Mouse (Mus musculus): Measurements from ENCODE around the gene Zfp978. TPM values are rescaled to one million over a fixed set of nuclear protein-coding genes. Genes with fewer than 3 reads are reported as not detected.
"Not testable (repeated sequence)": the region's sequence is repeated elsewhere in the genome, so short reads cannot be mapped to it uniquely, and the experiment has no call there.

Zfp978 gene
- polyA plus RNA-seq, 1 experiment from 2014 or later, result not detected

- H3K27ac ChIP-seq (replicated peaks); H3K9me3 ChIP-seq (replicated peaks); H3K36me3 ChIP-seq; ATAC-seq (ENCODE audit: low FRiP score); H3K27me3 ChIP-seq (replicated peaks); H3K9ac ChIP-seq (replicated peaks); H3K4me1 ChIP-seq; H3K4me3 ChIP-seq (replicated peaks); H3K4me2 ChIP-seq: not testable (repeated sequence)
- whole genome bisulfite sequencing, result no CpG with 5 or more reads among the region's 3 CpGs
These were observed 5.1 kb upstream of the Zfp978 start for GRCm38 (mm10) chr4:147356042-147356441.

DNA sequence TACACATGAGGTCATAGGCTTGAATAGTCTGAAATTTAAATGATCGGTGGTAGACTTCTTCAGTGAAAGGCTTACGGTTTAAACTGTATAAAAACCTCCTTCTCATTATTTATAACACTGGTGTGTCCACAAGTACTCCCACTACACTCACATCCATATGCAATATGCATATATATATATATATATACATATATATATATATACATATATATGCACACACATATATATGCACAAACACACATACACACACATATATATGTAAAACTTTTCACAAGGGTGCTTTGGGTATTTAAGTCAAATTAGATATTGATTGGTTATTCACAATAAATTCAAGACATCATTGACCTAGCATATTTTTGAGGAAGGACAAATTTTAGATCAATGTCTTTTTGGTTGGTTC is 3.9 kb upstream of the Zfp978 start:
- H3K4me2 ChIP-seq; H3K27me3 ChIP-seq (replicated peaks); ATAC-seq (ENCODE audit: low FRiP score); H3K36me3 ChIP-seq; H3K27ac ChIP-seq (replicated peaks); H3K9me3 ChIP-seq (replicated peaks); H3K9ac ChIP-seq (replicated peaks); H3K4me1 ChIP-seq; H3K4me3 ChIP-seq (replicated peaks): not testable (repeated sequence)
- no CpG with 5 or more reads among the region's 2 CpGs for WGBS

GRCm38 (mm10) chr4:147361872-147362271 is 769 bp downstream of the Zfp978 start:
- not testable (repeated sequence) for H3K4me2 ChIP-seq; ATAC-seq (ENCODE audit: low FRiP score); H3K4me1 ChIP-seq; H3K4me3 ChIP-seq (replicated peaks); H3K27ac ChIP-seq (replicated peaks); H3K9me3 ChIP-seq (replicated peaks); H3K9ac ChIP-seq (replicated peaks); H3K27me3 ChIP-seq (replicated peaks); H3K36me3 ChIP-seq
- no CpG with 5 or more reads among the region's 1 CpGs for WGBS

DNA sequence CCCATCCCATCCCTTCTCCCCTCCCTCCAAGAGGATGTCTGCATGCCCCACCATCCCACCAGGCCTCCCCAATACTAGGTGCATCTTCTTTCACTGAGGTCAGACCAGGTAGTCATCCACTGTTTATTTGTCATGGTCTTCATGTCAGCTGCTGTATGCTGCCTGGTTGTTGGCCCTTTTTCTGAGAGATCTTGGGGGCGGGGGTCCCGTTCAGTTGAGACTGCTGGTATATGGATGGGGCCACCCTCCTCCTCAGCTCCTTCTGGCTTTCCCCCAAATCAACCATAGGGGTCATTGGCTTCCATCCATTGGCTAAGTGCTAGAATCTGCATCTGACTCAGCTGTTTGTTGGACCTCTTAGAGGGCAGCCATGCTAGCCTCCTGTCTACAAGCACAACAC is 8.5 kb downstream of the Zfp978 start:
- not testable (repeated sequence) for H3K9me3 ChIP-seq (replicated peaks); H3K4me1 ChIP-seq; ATAC-seq (ENCODE audit: low FRiP score); H3K36me3 ChIP-seq; H3K4me3 ChIP-seq (replicated peaks); H3K9ac ChIP-seq (replicated peaks); H3K27ac ChIP-seq (replicated peaks); H3K4me2 ChIP-seq; H3K27me3 ChIP-seq (replicated peaks)
- no CpG with 5 or more reads among the region's 2 CpGs for WGBS

DNA sequence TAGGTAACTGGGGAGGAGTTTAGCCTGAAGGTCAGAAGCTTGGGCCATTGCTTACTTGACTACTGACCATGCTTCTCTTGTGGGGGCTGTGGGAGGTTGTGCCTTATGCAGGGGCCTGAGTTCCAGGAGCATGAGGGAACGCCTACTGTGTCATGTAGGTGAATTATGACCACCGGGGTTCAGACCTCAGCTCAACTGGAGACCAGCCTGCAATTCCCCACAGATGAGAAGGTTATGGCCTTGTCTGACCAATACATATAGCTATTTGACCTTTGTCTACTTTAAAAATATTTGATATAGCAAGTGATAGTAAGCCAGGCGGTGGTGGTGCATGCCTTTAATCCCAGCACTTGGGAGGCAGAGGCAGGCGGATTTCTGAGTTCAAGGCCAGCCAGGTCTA is 22.1 kb downstream of the Zfp978 start:
- 87% methylated on average over 4 of the region's 4 CpGs for WGBS

GRCm38 (mm10) chr4:147397201-147397600 is 36.1 kb downstream of the Zfp978 start:
- WGBS, result 97% methylated on average over 3 of the region's 3 CpGs
- H3K4me3 ChIP-seq (replicated peaks); ATAC-seq (ENCODE audit: low FRiP score); H3K36me3 ChIP-seq; H3K27ac ChIP-seq (replicated peaks); H3K4me1 ChIP-seq; H3K9ac ChIP-seq (replicated peaks); H3K27me3 ChIP-seq (replicated peaks); H3K4me2 ChIP-seq: not testable (repeated sequence)
- H3K9me3 ChIP-seq (replicated peaks), result peaks cover 36% of the 10 kb centered on the region

More for the DNA sequence above, 22.1 kb downstream of the Zfp978 start:
- ATAC-seq (ENCODE audit: low FRiP score); H3K27ac ChIP-seq (replicated peaks); H3K27me3 ChIP-seq (replicated peaks); H3K4me3 ChIP-seq (replicated peaks); H3K9ac ChIP-seq (replicated peaks); H3K4me2 ChIP-seq; H3K36me3 ChIP-seq; H3K9me3 ChIP-seq (replicated peaks); H3K4me1 ChIP-seq: not testable (repeated sequence)

DNA sequence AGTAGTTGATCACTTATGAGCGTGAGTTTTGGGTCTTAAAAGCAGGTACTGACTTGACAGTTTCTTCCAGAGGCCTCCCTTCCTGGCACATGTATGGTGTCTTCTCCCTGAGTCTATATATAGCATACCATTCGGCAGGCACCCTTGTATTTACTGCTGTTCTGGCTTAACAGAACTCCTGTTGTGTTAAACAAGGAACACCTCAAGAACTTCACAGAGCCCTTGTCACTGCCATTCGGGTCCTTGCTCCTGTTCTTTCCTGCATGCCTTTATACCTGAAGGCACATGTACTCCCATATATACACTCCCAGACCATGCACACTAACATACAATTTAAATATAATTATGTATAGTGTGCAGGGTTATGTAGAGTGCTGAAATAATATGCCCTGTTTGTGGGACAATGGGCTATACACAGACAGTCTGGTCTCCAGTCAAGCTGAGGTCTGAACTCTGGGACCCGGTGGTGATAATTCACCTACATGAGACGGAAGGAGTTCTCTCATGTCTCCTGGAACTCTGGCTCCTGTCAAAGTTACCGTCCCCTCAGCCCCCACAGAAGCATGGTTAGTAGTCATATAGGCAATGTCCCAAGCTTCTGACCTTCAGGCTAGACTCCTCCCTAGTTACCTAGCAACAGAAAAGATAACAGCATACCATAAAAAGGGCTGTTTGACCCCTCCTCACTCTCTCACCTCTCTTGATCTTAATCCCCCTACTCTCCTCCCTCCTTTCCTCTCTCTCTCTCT is 37.0 kb downstream of the Zfp978 start:
- H3K27ac ChIP-seq (replicated peaks); H3K4me3 ChIP-seq (replicated peaks); H3K27me3 ChIP-seq (replicated peaks); ATAC-seq (ENCODE audit: low FRiP score); H3K4me1 ChIP-seq; H3K9ac ChIP-seq (replicated peaks); H3K4me2 ChIP-seq; H3K36me3 ChIP-seq: not testable (repeated sequence)
- peaks cover 41% of the 10 kb centered on the region for H3K9me3 ChIP-seq (replicated peaks)
- WGBS, result 84% methylated on average over 6 of the region's 6 CpGs

- H3K9me3 ChIP-seq (replicated peaks), result peaks cover 46% of the 10 kb centered on the region
- not testable (repeated sequence) for ATAC-seq (ENCODE audit: low FRiP score); H3K4me2 ChIP-seq; H3K36me3 ChIP-seq; H3K27ac ChIP-seq (replicated peaks); H3K4me3 ChIP-seq (replicated peaks); H3K27me3 ChIP-seq (replicated peaks); H3K9ac ChIP-seq (replicated peaks); H3K4me1 ChIP-seq
- WGBS, result 87% methylated on average over 1 of the region's 1 CpGs
These were observed 37.6 kb downstream of the Zfp978 start for GRCm38 (mm10) chr4:147398741-147399140.

DNA sequence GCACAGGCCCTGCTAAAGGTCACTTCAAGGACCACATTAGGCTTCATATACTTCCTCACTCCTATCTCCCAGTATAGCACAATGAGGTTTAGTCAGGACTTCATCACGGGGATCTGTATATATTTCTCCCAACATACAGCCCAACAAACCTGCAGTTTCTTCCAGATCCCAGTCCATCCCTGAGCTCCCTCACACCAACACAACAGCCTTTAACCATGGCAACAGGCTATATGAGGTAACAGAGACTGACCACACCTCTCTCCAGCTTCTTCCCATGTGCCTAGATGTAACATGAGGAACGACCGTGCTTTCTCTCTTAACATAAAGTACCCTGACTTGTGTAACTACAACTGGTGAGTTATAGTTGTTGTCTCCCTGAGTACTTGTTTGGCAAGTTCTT is 38.4 kb downstream of the Zfp978 start:
- ATAC-seq (ENCODE audit: low FRiP score); H3K9ac ChIP-seq (replicated peaks); H3K4me2 ChIP-seq; H3K36me3 ChIP-seq; H3K4me1 ChIP-seq; H3K27me3 ChIP-seq (replicated peaks); H3K27ac ChIP-seq (replicated peaks); H3K4me3 ChIP-seq (replicated peaks): not testable (repeated sequence)
- WGBS, result 77% methylated on average over 3 of the region's 3 CpGs
- H3K9me3 ChIP-seq (replicated peaks), result peaks cover 54% of the 10 kb centered on the region

DNA sequence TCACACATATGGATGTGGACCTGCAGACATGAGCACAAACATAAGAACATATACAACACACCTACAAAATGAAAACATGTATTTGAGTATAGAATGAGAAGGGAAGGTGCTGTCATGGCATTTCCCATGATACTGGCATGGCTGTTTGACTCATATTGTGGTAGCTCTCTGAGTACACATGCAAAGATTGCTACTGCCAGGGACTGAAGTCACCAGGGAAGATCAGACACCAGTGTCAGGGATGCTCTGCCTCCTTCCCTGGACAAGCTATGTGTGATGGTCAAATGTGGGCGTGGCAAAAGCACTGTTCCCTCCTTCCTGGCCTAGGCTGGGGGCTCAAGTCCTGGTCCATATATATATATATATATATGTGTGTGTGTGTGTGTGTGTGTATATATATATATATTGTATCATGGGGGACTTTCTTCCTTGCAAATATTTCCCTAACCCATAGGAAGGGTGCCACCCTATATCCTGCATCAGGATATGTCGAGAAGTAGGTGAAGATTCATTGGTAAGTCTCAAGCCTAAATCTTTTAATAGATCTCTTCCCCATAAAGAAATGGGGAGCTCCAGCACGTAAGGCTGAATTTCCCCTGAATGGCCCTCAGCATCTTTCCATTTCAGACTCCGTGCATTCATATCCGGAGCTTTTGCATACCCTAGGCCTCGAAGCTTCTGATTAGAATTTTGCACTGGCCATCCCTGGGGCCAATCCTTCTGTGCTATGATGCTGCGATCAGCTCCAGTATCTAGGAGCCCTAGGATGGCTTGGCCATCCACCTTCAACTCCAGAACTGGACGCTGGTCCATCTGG is 39.1 kb downstream of the Zfp978 start:
- peaks cover 55% of the 10 kb centered on the region for H3K9me3 ChIP-seq (replicated peaks)
- H3K9ac ChIP-seq (replicated peaks); H3K27me3 ChIP-seq (replicated peaks); ATAC-seq (ENCODE audit: low FRiP score); H3K4me3 ChIP-seq (replicated peaks); H3K27ac ChIP-seq (replicated peaks); H3K4me1 ChIP-seq; H3K4me2 ChIP-seq; H3K36me3 ChIP-seq: not testable (repeated sequence)
- WGBS, result 88% methylated on average over 8 of the region's 8 CpGs

GRCm38 (mm10) chr4:147400848-147401715 is 40.0 kb downstream of the Zfp978 start:
- H3K4me2 ChIP-seq; H3K27me3 ChIP-seq (replicated peaks); H3K9ac ChIP-seq (replicated peaks); H3K4me1 ChIP-seq; H3K4me3 ChIP-seq (replicated peaks); H3K36me3 ChIP-seq; ATAC-seq (ENCODE audit: low FRiP score); H3K27ac ChIP-seq (replicated peaks): not testable (repeated sequence)
- H3K9me3 ChIP-seq (replicated peaks), result peaks cover 55% of the 10 kb centered on the region
- 81% methylated on average over 17 of the region's 17 CpGs for WGBS
